Mouse (Mus musculus) E14TG2a.4 (cell line): ENCODE results near the gene Prkn.

Experiments used
- H3K27me3 ChIP-seq: 2 replicates; pipeline ENCODE4 v1.6.1; 2014; ENCODE audit warnings: low read length, control low read depth; ENCODE audit not compliant: insufficient read depth
- H3K36me3 ChIP-seq: 2 replicates; pipeline ENCODE4 v1.6.1; 2014; ENCODE audit warnings: low read length, control low read depth; ENCODE audit not compliant: insufficient read depth
- H3K4me1 ChIP-seq: replicated peaks from 2 replicates; pipeline ENCODE4 v1.6.1; 2014; ENCODE audit warnings: low read depth, low read length, control low read depth
- H3K4me3 ChIP-seq: replicated peaks from 2 replicates; pipeline ENCODE4 v1.5.1; 2014; ENCODE audit warnings: mild to moderate bottlenecking, low read length
- H3K9me3 ChIP-seq: 2 replicates; pipeline ENCODE4 v1.6.1; 2014; ENCODE audit warnings: low read length, control low read depth
- CTCF ChIP-seq: conservative IDR thresholded peaks from 2 replicates; pipeline ENCODE4 v1.5.1; 2014; ENCODE audit warnings: low read length
- NANOG ChIP-seq: IDR thresholded peaks from 2 replicates; pipeline ENCODE4 v1.6.1; 2014; ENCODE audit warnings: borderline replicate concordance, low read length, mixed read lengths
- POU5F1 ChIP-seq: IDR thresholded peaks from 2 replicates; pipeline ENCODE4 v1.6.1; 2014; ENCODE audit warnings: low read length, borderline replicate concordance

Gene Prkn

DNA sequence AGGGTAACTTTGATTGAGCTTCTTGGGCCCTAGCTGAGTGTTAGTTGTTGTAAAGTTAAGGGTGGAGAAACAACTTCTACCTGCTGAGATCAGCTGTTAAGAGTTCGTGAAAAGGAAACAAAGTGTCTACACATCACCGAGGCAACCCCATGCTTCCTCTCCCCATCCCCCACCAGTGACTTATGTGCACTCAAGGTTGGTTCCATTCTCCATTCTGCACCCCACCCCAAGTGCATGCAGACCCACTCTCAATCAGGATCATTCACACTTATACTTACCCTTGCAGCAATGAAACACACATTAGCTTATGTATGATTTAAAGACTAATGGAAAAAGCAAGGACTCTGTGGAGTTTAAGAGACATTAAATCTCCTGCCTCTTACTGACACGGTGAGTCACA is 691.9 kb downstream of the Prkn start:
- TF ChIP-seq CTCF, result no peak
- TF ChIP-seq NANOG, result no peak
- TF ChIP-seq POU5F1, result no peak
- Histone ChIP-seq H3K4me3 (no peak overlapping the region), H3K9me3 (no peaks in the 10 kb centered on the region), H3K4me1 (peaks cover 83% of the 10 kb centered on the region), H3K27me3 (peaks cover 36% of the 10 kb centered on the region), H3K36me3 (no peaks in the 10 kb centered on the region)

DNA sequence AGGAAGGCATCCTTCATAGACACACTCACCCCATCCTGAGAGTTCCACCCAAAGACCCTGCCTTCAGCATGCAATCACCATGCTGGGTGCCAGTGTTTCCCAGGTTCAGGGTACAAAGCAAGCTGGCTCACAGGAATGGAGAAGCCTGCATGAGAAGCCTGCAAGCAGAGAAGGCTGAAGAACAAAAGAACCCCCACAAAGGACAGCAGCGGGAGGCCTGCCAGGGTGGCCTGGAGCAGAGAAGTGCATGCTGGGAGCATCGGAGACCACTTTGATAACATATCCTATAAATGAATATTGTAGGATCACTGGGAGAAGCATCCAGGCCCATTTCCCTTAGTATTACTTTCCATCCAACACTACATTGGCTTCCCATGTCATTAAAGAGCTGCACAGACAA is 692.6 kb downstream of the Prkn start:
- Histone ChIP-seq H3K4me3 (no peak overlapping the region), H3K9me3 (no peaks in the 10 kb centered on the region), H3K36me3 (no peaks in the 10 kb centered on the region), H3K27me3 (peaks cover 36% of the 10 kb centered on the region), H3K4me1 (peaks cover 79% of the 10 kb centered on the region)
- no peak for TF ChIP-seq POU5F1
- TF ChIP-seq NANOG, result no peak
- TF ChIP-seq CTCF, result no peak

DNA sequence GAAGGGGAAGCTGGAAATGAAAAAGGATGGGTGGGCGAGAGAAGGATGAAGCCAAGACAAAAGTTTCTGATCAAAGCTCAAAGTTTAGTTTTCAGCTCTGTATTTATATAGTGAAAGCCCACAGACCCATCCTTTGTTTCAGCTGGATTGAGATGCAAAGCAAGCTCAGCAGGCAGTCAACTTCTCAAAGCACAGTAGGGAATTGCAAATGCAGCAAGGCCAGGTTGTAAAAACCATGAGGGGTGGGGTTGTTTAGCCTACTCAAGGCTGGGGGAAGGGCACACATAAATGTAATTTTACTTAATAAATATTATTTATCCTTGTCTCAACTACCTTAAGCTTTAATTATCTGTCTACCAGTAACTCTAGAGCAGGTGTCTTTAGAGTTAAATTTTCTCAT is 693.7 kb downstream of the Prkn start:
- Histone ChIP-seq H3K36me3 (no peaks in the 10 kb centered on the region), H3K9me3 (no peaks in the 10 kb centered on the region), H3K27me3 (peaks cover 38% of the 10 kb centered on the region), H3K4me3 (no peak overlapping the region), H3K4me1 (peaks cover 72% of the 10 kb centered on the region)
- TF ChIP-seq POU5F1 (0 out of 2 replicates have a peak, but pooled peaks have one; percentile 42), CTCF (no peak), NANOG (peak; percentile 52; the same call in 1 of the 2 replicates)

DNA sequence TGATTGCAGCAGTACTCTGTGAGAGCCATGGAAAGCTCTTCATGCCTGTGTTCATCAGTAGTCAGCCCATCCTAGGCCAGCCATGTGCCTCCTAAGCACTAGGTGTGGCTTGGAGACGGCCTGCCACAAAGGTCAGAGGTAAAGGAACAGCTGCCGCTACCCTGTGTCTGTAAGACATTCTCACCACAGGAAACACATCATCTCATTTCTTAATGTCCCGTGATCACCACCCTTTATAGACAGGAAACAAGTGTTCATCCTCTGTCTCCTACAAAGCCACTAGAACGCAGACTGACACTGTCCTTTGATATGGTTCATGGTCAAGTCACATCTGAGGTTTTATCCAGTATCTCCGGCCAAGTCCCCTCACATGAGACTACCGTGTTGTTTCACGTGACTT is 698.6 kb downstream of the Prkn start:
- Histone ChIP-seq H3K9me3 (no peaks in the 10 kb centered on the region), H3K4me3 (no peak overlapping the region), H3K36me3 (no peaks in the 10 kb centered on the region), H3K4me1 (peaks cover 24% of the 10 kb centered on the region), H3K27me3 (peaks cover 24% of the 10 kb centered on the region)
- TF ChIP-seq CTCF, result no peak

- H3K27me3 ChIP-seq, result peaks cover 9% of the 10 kb centered on the region; the same call in 1 of the 2 replicates
- H3K9me3 ChIP-seq, result no peaks in the 10 kb centered on the region
- no peak for TF ChIP-seq POU5F1
- TF ChIP-seq NANOG, result no peak
- no peak for TF ChIP-seq CTCF
- H3K4me1 ChIP-seq, result no peaks in the 10 kb centered on the region; the same call in 1 of the 2 replicates
- H3K4me3 ChIP-seq, result no peak overlapping the region
- H3K36me3 ChIP-seq, result no peaks in the 10 kb centered on the region
Observed at GRCm38 (mm10) chr17:11541928-11542623, 701.9 kb downstream of the Prkn start.

- TF ChIP-seq NANOG (no peak), CTCF (no peak), POU5F1 (no peak)
Observed at GRCm38 (mm10) chr17:11550562-11550961, 710.4 kb downstream of the Prkn start.

GRCm38 (mm10) chr17:11565681-11566080 is 725.5 kb downstream of the Prkn start:
- Histone ChIP-seq H3K4me1 (no peaks in the 10 kb centered on the region), H3K36me3 (no peaks in the 10 kb centered on the region), H3K4me3 (no peak overlapping the region), H3K27me3 (no peaks in the 10 kb centered on the region), H3K9me3 (no peaks in the 10 kb centered on the region)
- TF ChIP-seq POU5F1, result no peak
- TF ChIP-seq NANOG, result no peak
- no peak for TF ChIP-seq CTCF

More at GRCm38 (mm10) chr17:11550562-11550961, 710.4 kb downstream of the Prkn start:
- no peaks in the 10 kb centered on the region for H3K4me1 ChIP-seq
- H3K27me3 ChIP-seq, result 0 out of 2 replicates have a peak, but pooled peaks cover 3% of the 10 kb centered on the region
- H3K9me3 ChIP-seq, result no peaks in the 10 kb centered on the region
- no peaks in the 10 kb centered on the region for H3K36me3 ChIP-seq
- no peak overlapping the region for H3K4me3 ChIP-seq

DNA sequence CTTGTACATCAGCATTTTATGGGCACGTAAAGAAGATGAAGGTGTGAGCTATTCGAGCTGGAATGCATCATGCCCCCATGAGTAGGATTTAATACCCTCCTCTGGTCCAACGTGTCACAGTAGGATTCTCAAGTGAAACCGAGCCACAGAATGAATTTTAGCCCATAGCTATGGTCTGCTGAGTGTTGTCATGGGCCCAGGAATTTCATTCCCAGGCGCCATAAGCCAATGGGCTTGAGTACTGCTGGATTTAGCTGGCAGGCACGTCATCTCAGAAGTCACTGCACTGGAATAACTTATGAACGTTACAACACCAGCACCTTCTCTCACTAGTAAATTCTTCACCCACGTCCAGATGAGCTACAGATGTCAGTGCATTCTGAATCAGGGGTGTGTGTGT is 730.2 kb downstream of the Prkn start:
- no peak overlapping the region for H3K4me3 ChIP-seq

GRCm38 (mm10) chr17:11573666-11574065 is 733.5 kb downstream of the Prkn start:
- no peaks in the 10 kb centered on the region for H3K27me3 ChIP-seq
- H3K4me3 ChIP-seq, result no peak overlapping the region
- H3K36me3 ChIP-seq, result no peaks in the 10 kb centered on the region
- TF ChIP-seq POU5F1 (no peak), CTCF (no peak), NANOG (no peak)
- H3K4me1 ChIP-seq, result no peaks in the 10 kb centered on the region
- H3K9me3 ChIP-seq, result no peaks in the 10 kb centered on the region

More for the DNA sequence above, 730.2 kb downstream of the Prkn start:
- Histone ChIP-seq H3K27me3 (no peaks in the 10 kb centered on the region), H3K9me3 (no peaks in the 10 kb centered on the region), H3K36me3 (no peaks in the 10 kb centered on the region), H3K4me1 (no peaks in the 10 kb centered on the region)
- TF ChIP-seq NANOG (no peak), POU5F1 (no peak), CTCF (no peak)
